Comparison of ENCODE assay signal across 9 mouse cellular contexts in the genomic region with DNA sequence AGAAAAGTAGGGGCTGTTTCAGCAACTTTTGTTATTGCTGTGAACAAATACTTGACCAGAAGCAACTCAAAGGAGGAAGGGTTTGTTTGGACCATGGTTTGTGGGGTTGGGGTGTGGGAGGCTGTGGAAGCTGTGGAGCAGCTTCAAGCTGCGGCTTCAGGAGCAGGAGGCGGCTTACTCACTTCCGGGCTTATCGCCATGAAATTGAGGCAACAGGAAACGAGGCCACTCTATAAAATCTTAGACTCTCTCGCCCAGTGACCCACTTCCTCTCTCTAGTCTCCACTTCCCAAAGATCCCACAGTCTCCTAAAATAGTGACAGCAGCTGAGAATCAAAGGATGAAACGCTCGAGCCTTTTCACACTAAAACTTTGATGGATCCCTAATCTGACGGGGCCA. TPM values are rescaled to one million over a fixed set of nuclear protein-coding genes. Genes with fewer than 3 reads are reported as not detected.
DNase-seq lines count a peak whose midpoint lies in the region; ATAC-seq lines count a peak whose summit lies in the region.
"Had no signal": no experiment of that assay in that cellular context is flagged by ENCODE, and none has a peak within 500 bp of the region (broad histone marks: within the 10 kb centered on the region; RNA-seq: fewer than 3 reads in every experiment).

No protein-coding gene starts in this region.

- H3K27me3 ChIP-seq in heart, embryonic 16.5 days (ENCODE audit: control insufficient read depth, insufficient read depth, low read length), result no peaks in the 10 kb centered on the region
- no peaks in the 10 kb centered on the region; the same call in 1 of the 2 replicates for H3K27me3 ChIP-seq in hindbrain, embryonic 12.5 days

- H3K4me2 ChIP-seq in heart, embryonic 16.5 days (ENCODE audit: low read depth, low read length), result peak overlapping the region; percentile 19; the same call in 1 of the 2 replicates
- H3K4me2 ChIP-seq in hindbrain, embryonic 12.5 days (replicated peaks), result no peak overlapping the region

- H3K27ac ChIP-seq in heart, embryonic 16.5 days (ENCODE audit: low read length), result no peak overlapping the region
- H3K27ac ChIP-seq in hindbrain, embryonic 12.5 days, result no peak overlapping the region

- H3K36me3 ChIP-seq in heart, embryonic 16.5 days (ENCODE audit: control insufficient read depth, insufficient read depth), result no peaks in the 10 kb centered on the region
- H3K36me3 ChIP-seq in hindbrain, embryonic 12.5 days, result no peaks in the 10 kb centered on the region

- H3K4me1 ChIP-seq in heart, embryonic 16.5 days (ENCODE audit: control insufficient read depth, insufficient read depth, low read length), result no peaks in the 10 kb centered on the region
- no peaks in the 10 kb centered on the region; the same call in 1 of the 2 replicates for H3K4me1 ChIP-seq in hindbrain, embryonic 12.5 days

- ATAC-seq in heart, embryonic 16.5 days (replicated peaks; ENCODE audit: extremely low read depth, insufficient read depth, low FRiP score), result peak; percentile 49; the same call in 1 of the 2 replicates
- no peak for ATAC-seq in hindbrain, embryonic 12.5 days (ENCODE audit: low FRiP score)

- no peaks in the 10 kb centered on the region for H3K9me3 ChIP-seq in heart, embryonic 16.5 days (replicated peaks; ENCODE audit: control insufficient read depth, low read length)
- no peaks in the 10 kb centered on the region for H3K9me3 ChIP-seq in hindbrain, embryonic 12.5 days (replicated peaks)

- no peak overlapping the region for H3K9ac ChIP-seq in heart, embryonic 16.5 days (ENCODE audit: low read length)
- H3K9ac ChIP-seq in hindbrain, embryonic 12.5 days, result no peak overlapping the region

- WGBS in heart, embryonic 16.5 days, result 44% methylated on average over 9 of the region's 9 CpGs
- WGBS in hindbrain, embryonic 12.5 days, result 76% methylated on average over 9 of the region's 9 CpGs

- H3K4me3 ChIP-seq in heart, embryonic 16.5 days (ENCODE audit: low read length), result no peak overlapping the region
- H3K4me3 ChIP-seq in hindbrain, embryonic 12.5 days, result no peak overlapping the region

- DNase-seq in layer of hippocampus, adult 9-11 months, result peak; percentile 20
- DNase-seq in layer of hippocampus, adult 8-10 months (ENCODE audit: low spot score in 2 of 2), result no peak
- DNase-seq in adipocyte (ENCODE audit: low spot score), result peak; percentile 49
- peak; percentile 44 for DNase-seq in lung, postnatal 10 days
- DNase-seq in thymus, postnatal 25 days, result peak; percentile 69
- no peak for DNase-seq in retina, embryonic 14.5 days (ENCODE audit: low spot score)

RNA-seq across cellular contexts. Expression of gene Gm2310, which starts 7.9 kb away (rescaled TPM):
- total RNA-seq in layer of hippocampus, adult 8-10 months (2022), result not detected
- polyA plus RNA-seq in heart, embryonic 16.5 days (2015; fragmentation: Nextera tagmentation; extraction: Ambion mirVana), result not detected in 2 replicates
- polyA plus RNA-seq in hindbrain, embryonic 12.5 days (2016; fragmentation: Nextera tagmentation; extraction: Ambion mirVana), result not detected in 2 replicates
- polyA plus RNA-seq: testis, adult 2 months had no signal

Comparison
In these comparisons a context has a peak if more than half of its experiments do, and no peak if none do; other contexts are left out.
1. DNase-seq: peak in layer of hippocampus, adult 9-11 months (single experiment), adipocyte (single experiment), lung, postnatal 10 days (single experiment) and thymus, postnatal 25 days (single experiment); none in layer of hippocampus, adult 8-10 months (0 of 2) and retina, embryonic 14.5 days (single experiment).